ENCODE assay signal across 16 mouse cellular contexts in genomic region chr17:4813666-4814065, GRCm38 (mm10).
"Had no signal": no experiment of that assay in that cellular context is flagged by ENCODE, and none has a peak within 500 bp of the region (broad histone marks: within the 10 kb centered on the region; RNA-seq: fewer than 3 reads in every experiment).

No protein-coding gene starts in this region.

- H3K4me3 ChIP-seq: kidney, embryonic 15.5 days; limb, embryonic 12.5 days; liver, embryonic 13.5 days; midbrain, embryonic 10.5 days; myocyte; neural tube, embryonic 15.5 days had no signal

- DNase-seq: kidney, adult 2 months; kidney, postnatal 14 days; layer of hippocampus, adult 9-11 months; layer of hippocampus, postnatal 36 days; liver; liver, embryonic 13.5 days; liver, postnatal 0 days; midbrain, embryonic 14.5 days; right cerebral cortex, adult 18-20 months; right cerebral cortex, postnatal 25 days; thymus, postnatal 4 days had no signal

- ATAC-seq: liver, postnatal 0 days had no signal

- H3K4me1 ChIP-seq: kidney, embryonic 15.5 days; limb, embryonic 12.5 days; liver, embryonic 13.5 days; midbrain, embryonic 10.5 days; neural tube, embryonic 15.5 days had no signal
